Mouse (Mus musculus) lung, postnatal 10 days (tissue): ENCODE results near the gene Pbx2.
A peak's percentile ranks its signal among the peaks of the same experiment; 100 is the strongest.
"Not testable (repeated sequence)": the region's sequence is repeated elsewhere in the genome, so short reads cannot be mapped to it uniquely, and the experiment has no call there.

Source experiments
- DNase-seq: peaks from one replicate; pipeline ENCODE4 v3.0.0; 2021

Pbx2 gene

GRCm38 (mm10) chr17:34591029-34591993 lies at the start of gene Pbx2:
Pbx2 (plus strand) TSS chr17:34591266.
- peak; percentile 49 for DNase-seq

GRCm38 (mm10) chr17:34543567-34543966 lies 47.5 kb upstream of the Pbx2 start:
- DNase-seq: not testable (repeated sequence)

GRCm38 (mm10) chr17:34546797-34547196 lies 44.3 kb upstream of the Pbx2 start:
- DNase-seq: no peak

DNA sequence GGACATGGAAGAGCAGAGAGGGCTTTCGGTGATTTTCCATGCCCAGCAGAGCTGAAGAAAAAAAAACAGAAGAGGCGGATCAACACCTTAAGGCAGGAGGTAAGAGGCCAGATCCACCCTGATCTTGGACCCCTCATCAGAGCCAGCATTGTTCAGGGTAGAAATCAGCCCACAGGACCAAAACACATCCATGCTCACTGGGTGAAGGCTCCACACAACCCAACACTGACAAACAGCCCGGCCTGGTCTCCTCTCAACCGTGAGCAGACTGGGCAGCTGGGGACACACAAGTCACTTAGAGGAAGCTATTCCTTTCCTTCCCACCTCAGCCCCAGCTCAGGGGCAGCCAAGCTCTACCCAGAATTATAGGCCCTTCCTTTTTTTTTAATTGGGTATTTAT lies 43.5 kb upstream of the Pbx2 start:
- DNase-seq: no peak

- DNase-seq: no peak
Observed at GRCm38 (mm10) chr17:34549156-34549555, 41.9 kb upstream of the Pbx2 start.

DNA sequence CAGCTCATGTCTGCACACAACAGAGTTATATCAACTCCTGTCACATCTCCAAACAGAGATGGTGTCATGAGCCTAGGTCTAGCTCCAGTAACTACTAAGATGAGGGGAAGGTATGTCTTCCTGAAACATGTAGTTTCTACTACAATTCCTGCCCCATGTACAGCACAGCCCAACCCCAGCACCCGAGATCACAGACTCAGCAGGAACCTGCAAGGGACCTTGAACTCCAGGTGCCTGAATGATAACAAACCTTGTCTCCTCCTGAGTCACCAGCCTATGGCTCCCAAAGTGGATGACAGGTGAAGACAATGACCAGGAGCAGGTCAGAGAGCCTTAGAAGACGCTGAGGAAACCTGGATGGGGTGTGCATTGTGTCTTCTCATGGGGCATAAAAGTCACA lies 41.2 kb upstream of the Pbx2 start:
- no peak for DNase-seq

DNA sequence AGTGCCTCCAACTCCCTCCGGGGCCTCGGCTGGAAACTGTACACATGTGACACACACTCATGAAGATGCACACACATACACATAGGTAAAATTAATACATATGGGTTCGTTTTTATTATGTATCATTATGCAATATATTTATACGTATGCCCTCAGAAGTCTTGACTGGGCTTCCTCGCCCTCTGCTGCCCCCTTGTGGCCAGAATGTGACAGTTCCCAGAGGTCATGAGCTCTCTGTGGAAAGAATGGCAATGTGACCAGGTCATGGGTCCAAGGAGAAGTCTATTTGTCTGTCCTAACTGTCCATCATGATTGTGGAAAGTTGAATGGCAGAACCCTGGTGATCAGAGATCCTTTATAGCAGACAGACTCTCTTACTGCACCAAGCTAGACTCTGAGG lies 35.6 kb upstream of the Pbx2 start:
- DNase-seq: peak; percentile 89

- no peak for DNase-seq
Observed at GRCm38 (mm10) chr17:34556406-34556805, 34.7 kb upstream of the Pbx2 start.

- no peak for DNase-seq
Observed at GRCm38 (mm10) chr17:34557411-34557810, 33.7 kb upstream of the Pbx2 start.

GRCm38 (mm10) chr17:34559116-34559515 lies 31.9 kb upstream of the Pbx2 start:
- peak; percentile 55 for DNase-seq

DNA sequence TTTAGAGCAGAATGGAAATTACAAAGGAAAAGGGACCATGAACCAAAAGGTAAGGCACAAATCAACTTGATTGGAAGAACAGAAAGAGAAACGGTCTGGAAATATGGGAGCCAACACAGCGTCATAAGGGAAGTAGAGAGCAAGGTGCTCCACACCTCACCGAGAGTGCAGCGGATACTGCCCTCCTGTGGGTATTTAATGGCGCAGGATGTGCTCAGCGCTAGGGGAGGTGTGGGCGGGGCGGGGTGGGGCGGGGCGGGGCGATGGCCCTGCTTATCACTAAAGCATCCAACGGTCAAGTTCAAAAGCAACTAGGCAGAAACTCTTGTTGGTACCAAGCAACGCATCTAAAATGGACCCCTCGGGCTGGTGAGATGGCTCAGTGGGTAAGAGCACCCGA lies 31.2 kb upstream of the Pbx2 start:
- DNase-seq: no peak

DNA sequence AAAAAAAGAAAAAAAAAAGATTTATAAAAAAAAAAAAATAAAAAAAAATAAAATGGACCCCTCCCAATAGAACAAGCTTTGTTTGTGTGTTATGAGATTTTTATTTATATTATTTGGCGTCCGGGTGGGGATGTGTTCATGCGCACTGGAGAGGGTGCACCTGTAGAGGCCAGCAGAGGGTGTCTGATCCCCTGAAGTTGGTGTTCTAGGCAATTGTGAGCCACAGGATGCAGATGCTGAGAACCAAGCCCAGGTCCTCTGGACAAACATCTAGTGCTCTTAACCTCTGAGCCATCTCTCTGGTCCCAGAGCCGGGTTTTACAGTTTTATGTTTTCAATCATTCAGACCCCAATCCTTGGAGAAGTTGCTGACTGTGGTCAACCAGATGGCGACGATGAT lies 30.6 kb upstream of the Pbx2 start:
- DNase-seq: no peak

DNA sequence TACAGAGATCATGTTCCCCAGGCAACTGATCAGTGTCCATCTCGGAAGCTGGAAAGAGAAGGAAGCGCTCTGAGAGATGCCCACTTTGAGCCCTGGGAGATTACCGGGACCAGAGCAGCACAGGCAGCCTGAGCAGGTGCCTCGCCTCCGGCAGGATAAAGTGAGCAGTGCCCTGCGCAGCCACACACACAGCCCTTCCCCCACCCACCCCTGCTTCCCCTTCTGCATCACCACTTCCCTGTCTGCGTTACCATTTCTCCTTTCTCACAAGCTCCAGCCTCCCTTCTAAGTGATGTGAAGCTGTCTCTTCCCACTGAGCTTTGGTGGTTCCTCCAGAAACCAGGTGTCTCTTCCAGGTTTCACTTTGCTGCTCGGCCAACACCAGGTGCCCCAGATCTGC lies 29.9 kb upstream of the Pbx2 start:
- DNase-seq: no peak

- DNase-seq: no peak
Observed at GRCm38 (mm10) chr17:34562595-34562994, 28.5 kb upstream of the Pbx2 start.

DNA sequence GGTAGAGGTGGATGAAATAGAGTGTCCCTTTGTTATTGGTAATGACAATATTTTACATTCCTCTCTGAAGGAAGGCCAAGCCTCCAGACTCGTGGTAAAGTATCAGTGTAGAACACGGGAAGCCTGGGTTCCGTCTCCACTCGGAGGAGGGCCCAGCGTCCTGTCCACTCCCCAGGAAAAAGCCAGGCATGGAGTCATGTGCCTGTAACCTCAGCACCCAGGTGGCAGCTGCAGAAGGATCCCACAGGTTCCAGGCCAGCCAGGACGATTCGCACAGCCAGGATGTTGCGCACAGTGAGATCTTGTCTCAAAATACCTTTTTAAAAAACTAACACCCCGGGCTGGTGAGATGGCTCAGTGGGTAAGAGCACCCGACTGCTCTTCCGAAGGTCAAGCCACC lies 27.7 kb upstream of the Pbx2 start:
- no peak for DNase-seq

GRCm38 (mm10) chr17:34564003-34564421 lies 27.1 kb upstream of the Pbx2 start, which contains the start of gene Notch4:
Notch4 (plus strand) TSS chr17:34564268.
- DNase-seq: peak; percentile 85

DNA sequence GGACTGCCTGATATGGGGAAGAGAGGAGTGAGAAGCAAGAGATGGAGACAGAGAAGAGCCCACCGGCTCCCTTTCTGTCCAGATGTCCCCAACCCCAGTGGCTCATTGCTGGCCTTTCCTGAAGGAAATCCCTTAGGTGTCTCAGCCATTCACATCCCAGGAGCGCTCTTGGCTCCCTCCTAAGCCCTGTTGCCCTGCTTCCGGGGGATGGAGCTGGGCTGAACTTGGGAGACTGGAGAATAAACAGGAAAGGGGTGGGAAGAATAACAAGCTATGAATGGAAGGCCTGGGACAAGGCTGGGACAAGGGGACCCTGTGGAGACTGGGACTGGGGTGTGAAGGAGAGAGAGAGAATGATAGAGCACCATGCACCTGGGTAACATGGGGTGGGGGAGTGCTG lies 26.3 kb upstream of the Pbx2 start:
- peak; percentile 81 for DNase-seq

DNA sequence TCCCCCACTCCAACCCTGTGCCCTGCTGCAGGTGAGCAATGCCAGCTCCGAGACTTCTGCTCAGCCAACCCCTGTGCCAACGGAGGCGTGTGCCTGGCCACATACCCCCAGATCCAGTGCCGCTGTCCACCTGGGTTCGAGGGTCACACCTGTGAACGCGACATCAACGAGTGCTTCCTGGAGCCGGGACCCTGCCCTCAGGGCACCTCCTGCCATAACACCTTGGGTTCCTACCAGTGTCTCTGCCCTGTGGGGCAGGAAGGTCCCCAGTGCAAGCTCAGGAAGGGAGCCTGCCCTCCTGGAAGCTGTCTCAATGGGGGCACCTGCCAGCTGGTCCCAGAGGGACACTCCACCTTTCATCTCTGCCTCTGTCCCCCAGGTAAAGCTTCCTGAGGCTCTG lies 23.8 kb upstream of the Pbx2 start:
- no peak for DNase-seq

DNA sequence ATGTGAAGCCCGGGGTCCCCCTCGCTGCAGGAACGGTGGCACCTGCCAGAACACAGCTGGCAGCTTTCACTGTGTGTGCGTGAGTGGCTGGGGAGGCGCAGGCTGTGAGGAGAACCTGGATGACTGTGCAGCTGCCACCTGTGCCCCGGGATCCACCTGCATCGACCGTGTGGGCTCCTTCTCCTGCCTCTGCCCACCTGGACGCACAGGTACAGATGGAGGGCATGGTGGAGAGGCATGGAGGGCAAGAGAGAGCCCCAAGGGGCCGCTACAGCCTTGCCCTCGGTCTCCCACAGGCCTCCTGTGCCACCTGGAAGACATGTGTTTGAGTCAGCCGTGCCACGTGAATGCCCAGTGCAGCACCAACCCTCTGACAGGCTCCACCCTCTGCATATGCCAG lies 22.6 kb upstream of the Pbx2 start:
- no peak for DNase-seq

GRCm38 (mm10) chr17:34569919-34570318 lies 21.1 kb upstream of the Pbx2 start:
- no peak for DNase-seq

DNA sequence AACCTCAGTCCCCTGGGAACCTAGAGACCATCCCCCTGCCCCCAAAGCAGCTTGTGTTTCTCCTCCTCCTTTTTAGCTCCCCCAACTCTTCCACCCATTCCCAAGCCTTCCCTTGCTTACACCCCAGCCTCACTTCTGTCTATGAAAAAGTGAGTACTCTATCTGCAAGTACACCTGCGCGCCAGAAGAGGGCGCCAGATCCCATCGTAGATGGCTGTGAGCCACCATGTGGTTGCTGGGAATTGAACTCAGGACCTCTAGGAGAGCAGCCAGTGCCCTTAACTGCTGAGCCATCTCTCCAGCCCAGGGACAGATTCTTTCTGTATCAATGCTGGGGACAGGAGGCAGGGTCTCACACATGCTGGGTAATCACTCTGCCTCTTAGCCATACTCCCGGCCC lies 19.2 kb upstream of the Pbx2 start:
- DNase-seq: no peak

DNA sequence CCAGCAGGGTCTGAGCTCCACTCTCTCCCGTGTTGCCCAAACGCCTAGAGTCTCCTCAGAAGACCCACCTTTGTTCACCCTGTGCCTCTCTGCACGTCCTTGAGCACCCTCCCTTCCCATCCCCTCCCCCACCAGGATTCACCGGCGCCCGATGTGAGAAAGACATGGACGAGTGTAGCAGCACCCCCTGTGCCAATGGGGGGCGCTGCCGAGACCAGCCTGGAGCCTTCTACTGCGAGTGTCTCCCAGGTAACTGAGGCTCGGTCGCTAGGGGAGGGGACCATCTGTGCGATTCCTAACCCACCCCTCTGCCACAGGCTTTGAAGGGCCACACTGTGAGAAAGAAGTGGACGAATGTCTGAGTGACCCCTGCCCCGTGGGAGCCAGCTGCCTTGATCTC lies 18.7 kb upstream of the Pbx2 start:
- DNase-seq: peak; percentile 35

DNA sequence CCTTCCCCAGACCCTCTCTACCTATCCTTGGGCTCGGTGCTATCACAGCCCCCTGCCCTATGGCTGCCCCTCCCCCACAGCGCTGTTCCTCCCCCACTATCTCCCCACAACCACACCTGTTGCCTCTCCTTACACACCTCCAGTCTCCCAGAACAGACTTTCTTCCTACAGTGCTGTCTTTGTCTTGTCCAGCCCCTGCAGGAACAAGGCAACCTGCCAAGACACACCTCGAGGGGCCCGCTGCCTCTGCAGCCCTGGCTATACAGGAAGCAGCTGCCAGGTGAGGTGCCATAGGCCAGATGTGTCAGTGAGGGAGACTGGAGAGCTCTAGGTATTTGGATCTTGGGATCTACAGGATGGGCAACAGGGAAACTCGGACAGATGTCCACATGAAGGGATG lies 14.5 kb upstream of the Pbx2 start:
- DNase-seq: no peak

GRCm38 (mm10) chr17:34578070-34578469 lies 13.0 kb upstream of the Pbx2 start:
- no peak for DNase-seq

- no peak for DNase-seq
Observed at GRCm38 (mm10) chr17:34582528-34582927, 8.5 kb upstream of the Pbx2 start.
